Mouse (Mus musculus): Measurements from ENCODE around the gene Rnase1. TPM values are rescaled to one million over a fixed set of nuclear protein-coding genes. Genes with fewer than 3 reads are reported as not detected.
"Not testable (repeated sequence)": the region's sequence is repeated elsewhere in the genome, so short reads cannot be mapped to it uniquely, and the experiment has no call there.

Rnase1 gene
- total RNA-seq (2021): 1 to 10 TPM; 1.0 to 1.1 TPM
- long read RNA-seq, experiment 1, partial matches to known transcripts: 0 of 2 reads
- long read RNA-seq, experiment 1, other reads (novel, unspliced or antisense): 0 of 2 reads
- long read RNA-seq, experiment 2, partial matches to known transcripts: 0 of 3 reads
- long read RNA-seq, experiment 2, other reads (novel, unspliced or antisense): 0 of 3 reads

GRCm38 (mm10) chr14:51146685-51147084 is at the start of gene Rnase1:
TSS of gene Rnase1 (minus strand) at chr14:51146785.
- DNase-seq (ENCODE audit: low spot score in 2 of 2): no peak

GRCm38 (mm10) chr14:51195681-51196080 is 49.1 kb upstream of the Rnase1 start:
- no peak for DNase-seq (ENCODE audit: low spot score in 2 of 2)

GRCm38 (mm10) chr14:51181051-51181450 is 34.5 kb upstream of the Rnase1 start:
- not testable (repeated sequence) for DNase-seq (ENCODE audit: low spot score in 2 of 2)

- no peak for DNase-seq (ENCODE audit: low spot score in 2 of 2)
Measured at GRCm38 (mm10) chr14:51173843-51174242, 27.3 kb upstream of the Rnase1 start.

GRCm38 (mm10) chr14:51172947-51173346 is 26.4 kb upstream of the Rnase1 start:
- peak; percentile 37 to 47 for DNase-seq (ENCODE audit: low spot score in 2 of 2)

- peak in 1 of 2 experiments; percentile 41 for DNase-seq (ENCODE audit: low spot score in 2 of 2)
Measured at GRCm38 (mm10) chr14:51172095-51172865, 25.7 kb upstream of the Rnase1 start.

GRCm38 (mm10) chr14:51166068-51166467 is 19.5 kb upstream of the Rnase1 start:
- no peak for DNase-seq (ENCODE audit: low spot score in 2 of 2)

- no peak for DNase-seq (ENCODE audit: low spot score in 2 of 2)
Measured at GRCm38 (mm10) chr14:51165435-51165834, 18.9 kb upstream of the Rnase1 start.

- DNase-seq (ENCODE audit: low spot score in 2 of 2): not testable (repeated sequence)
Measured at GRCm38 (mm10) chr14:51163323-51163722, 16.7 kb upstream of the Rnase1 start.

- DNase-seq (ENCODE audit: low spot score in 2 of 2): peak in 1 of 2 experiments; percentile 67
Measured at GRCm38 (mm10) chr14:51161976-51162375, 15.4 kb upstream of the Rnase1 start, which contains the start of gene Rnase2b. TSS of gene Rnase2b (plus strand) at chr14:51162260.

- DNase-seq (ENCODE audit: low spot score in 2 of 2): no peak
Measured at GRCm38 (mm10) chr14:51157072-51157471, 10.5 kb upstream of the Rnase1 start.

GRCm38 (mm10) chr14:51156736-51157068 is 10.1 kb upstream of the Rnase1 start:
- DNase-seq (ENCODE audit: low spot score in 2 of 2): no peak

GRCm38 (mm10) chr14:51156056-51156735 is 9.6 kb upstream of the Rnase1 start:
- no peak for DNase-seq (ENCODE audit: low spot score in 2 of 2)

- DNase-seq (ENCODE audit: low spot score in 2 of 2): no peak
Measured at GRCm38 (mm10) chr14:51152249-51152870, 5.8 kb upstream of the Rnase1 start.

- no peak for DNase-seq (ENCODE audit: low spot score in 2 of 2)
Measured at GRCm38 (mm10) chr14:51150206-51150831, 3.7 kb upstream of the Rnase1 start.

GRCm38 (mm10) chr14:51149164-51149563 is 2.6 kb upstream of the Rnase1 start:
- no peak for DNase-seq (ENCODE audit: low spot score in 2 of 2)

- DNase-seq (ENCODE audit: low spot score in 2 of 2): no peak
Measured at GRCm38 (mm10) chr14:51148006-51148405, 1.4 kb upstream of the Rnase1 start.

GRCm38 (mm10) chr14:51145521-51145920 is 1.1 kb downstream of the Rnase1 start:
- no peak for DNase-seq (ENCODE audit: low spot score in 2 of 2)

- DNase-seq (ENCODE audit: low spot score in 2 of 2): no peak
Measured at GRCm38 (mm10) chr14:51144451-51144850, 2.1 kb downstream of the Rnase1 start.

- no peak for DNase-seq (ENCODE audit: low spot score in 2 of 2)
Measured at GRCm38 (mm10) chr14:51143937-51144336, 2.6 kb downstream of the Rnase1 start.

- DNase-seq (ENCODE audit: low spot score in 2 of 2): peak; percentile 28 to 40
Measured at GRCm38 (mm10) chr14:51143287-51143686, 3.3 kb downstream of the Rnase1 start.

Measured in layer of hippocampus, postnatal 14 days (tissue).